Mouse (Mus musculus) megakaryocyte, embryonic 14.5 days (primary cell): ENCODE data around the gene Ndel1.

Experiments used
- FLI1 ChIP-seq: IDR thresholded peaks from 2 replicates; pipeline ENCODE4 v1.6.1; 2012; ENCODE audit warnings: low read length, inconsistent platforms, mixed read lengths
- GATA1 ChIP-seq: IDR thresholded peaks from 3 replicates; pipeline ENCODE4 v1.6.1; 2012; ENCODE audit warnings: mixed read lengths, low read length, inconsistent platforms, borderline replicate concordance

- TF ChIP-seq GATA1 (no peak), FLI1 (no peak)
Observed at GRCm38 (mm10) chr11:68911531-68912177, 40.0 kb upstream of the Ndel1 start.
